Mouse (Mus musculus): Measurements from ENCODE around the gene Tuba3a.

DNA sequence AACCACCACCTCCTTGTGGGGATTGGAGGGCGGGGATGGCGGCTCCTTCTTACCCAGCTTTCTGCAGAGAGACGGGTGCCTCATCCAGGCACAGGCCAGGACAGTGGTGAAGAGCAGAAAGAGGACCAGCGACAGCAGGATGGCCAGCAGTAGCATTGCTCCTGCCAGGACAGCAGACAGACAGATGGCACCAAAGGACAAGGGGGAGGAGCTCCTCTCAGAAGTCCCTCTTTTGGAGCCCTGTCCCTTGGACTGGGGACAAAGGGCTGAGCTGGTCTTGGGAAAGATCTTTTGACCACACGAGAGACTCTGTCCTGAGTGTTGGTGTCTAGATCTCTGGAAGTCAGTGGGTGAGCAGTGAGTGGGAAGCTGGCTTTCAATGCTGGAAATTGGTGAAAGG lies 23.6 kb upstream of the Tuba3a start:
- no peak for TF ChIP-seq POLR2A (IDR thresholded peaks at IDR 0.05; ENCODE audit: borderline replicate concordance, low read depth, low read length)
- TF ChIP-seq CTCF (IDR thresholded peaks at IDR 0.05; ENCODE audit: low read depth, low read length): no peak

All from bone marrow macrophage, adult 2 months (primary cell).